Mouse (Mus musculus): ENCODE results near the gene Hdac1.

DNA sequence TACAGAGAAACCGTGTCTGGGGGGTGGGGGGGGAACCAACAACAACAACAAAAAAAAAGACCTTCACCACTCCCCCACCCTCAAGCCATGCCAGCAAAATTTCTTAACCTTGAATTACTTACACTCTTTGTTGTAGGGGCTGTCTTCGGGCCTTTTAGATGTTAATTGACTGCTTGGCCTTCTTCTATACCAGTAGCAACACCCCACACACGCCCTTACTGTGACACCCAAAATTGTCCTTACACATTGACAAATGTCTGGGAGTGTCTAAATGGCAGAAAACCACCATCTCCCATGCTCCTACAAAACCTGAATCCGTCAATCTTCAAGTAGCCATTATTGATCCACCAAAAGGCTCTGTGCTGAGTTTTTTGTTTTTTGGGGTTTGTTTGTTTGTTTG is 1.6 kb upstream of the Hdac1 start:
- TF ChIP-seq POLR2A (IDR thresholded peaks at IDR 0.05; ENCODE audit: low read depth, low read length) = no peak
- no peak for TF ChIP-seq CTCF (conservative IDR thresholded peaks at IDR 0.05; ENCODE audit: insufficient read depth, insufficient read length, low read depth, low read length)
